Mouse (Mus musculus) left cerebral cortex, postnatal 14 days (tissue): ENCODE measurements around the gene Msh2. TPM values are rescaled to one million over a fixed set of nuclear protein-coding genes. Genes with fewer than 3 reads are reported as not detected.

Experiments used
- DNase-seq, 2 experiments: peaks; one replicate each; pipeline ENCODE4 v3.0.0; 2021 to 2022; ENCODE audit warnings: low spot score in 2 of 2, mixed read lengths in 1 of 2
- intact Hi-C: fragments of 180-260 bp; cut with DNase I; formaldehyde crosslinking; loops from one replicate; pipeline ENCODE4 v1.15.1; 2025
- total RNA-seq, 2 experiments: library from RNA; stranded (reverse); gene quantifications; 2 replicates each; pipeline ENCODE4 v1.2.3; 2021

The Msh2 gene
- total RNA-seq, 2 experiments from 2014 or later: 29.8 to 31.2 TPM

DNA sequence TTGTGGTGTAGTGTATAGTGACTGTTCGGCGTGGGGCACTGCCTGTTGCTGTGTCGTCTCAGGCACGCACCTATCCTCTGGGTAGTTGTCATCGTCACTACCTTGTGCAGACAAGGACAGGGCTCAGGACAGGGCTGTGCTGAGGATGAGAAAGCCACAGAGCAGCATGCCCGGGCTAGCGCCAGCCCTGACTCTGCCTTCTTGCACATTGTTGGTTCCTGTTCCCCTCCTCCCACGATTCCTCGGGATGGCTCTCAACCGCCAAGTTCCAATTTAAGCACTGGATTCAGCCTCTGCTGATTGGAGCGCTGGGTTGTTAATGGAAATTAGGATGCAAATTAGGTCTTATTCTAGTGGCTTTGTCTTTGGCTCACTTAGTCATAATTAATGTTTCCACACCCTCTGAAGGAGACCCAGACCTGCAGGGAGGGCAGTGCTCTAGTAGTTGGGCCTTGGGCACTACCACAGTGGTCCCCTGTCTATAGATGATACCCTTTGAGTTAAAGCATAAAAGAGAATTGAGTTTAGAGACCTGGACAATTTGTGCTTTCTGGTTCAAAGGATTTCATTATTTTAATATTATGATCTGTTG lies 23.8 kb downstream of the Msh2 start:
- intact Hi-C loops: no loop called here
- no peak for DNase-seq

DNA sequence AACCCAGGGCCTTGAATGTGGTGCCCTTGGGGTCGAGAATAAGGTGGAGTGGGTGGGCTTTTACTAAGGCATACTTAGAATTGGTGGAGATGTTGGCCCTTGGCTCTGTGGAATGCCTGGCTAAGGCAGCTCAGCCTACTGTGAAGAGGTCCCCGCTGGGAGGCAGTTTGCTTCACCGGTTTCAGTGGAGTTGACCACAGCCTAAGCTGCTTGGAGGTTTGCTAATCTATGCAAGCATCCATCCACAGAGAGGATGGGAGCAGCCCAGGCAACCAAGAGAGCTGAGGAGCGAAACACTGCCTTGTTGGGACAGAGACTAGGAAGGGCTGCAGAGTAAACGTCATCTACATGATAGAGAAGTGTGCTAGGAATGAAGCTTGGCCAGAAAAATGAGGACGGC lies 24.7 kb downstream of the Msh2 start:
- DNase-seq: no peak
- intact Hi-C loops: no loop called here

DNA sequence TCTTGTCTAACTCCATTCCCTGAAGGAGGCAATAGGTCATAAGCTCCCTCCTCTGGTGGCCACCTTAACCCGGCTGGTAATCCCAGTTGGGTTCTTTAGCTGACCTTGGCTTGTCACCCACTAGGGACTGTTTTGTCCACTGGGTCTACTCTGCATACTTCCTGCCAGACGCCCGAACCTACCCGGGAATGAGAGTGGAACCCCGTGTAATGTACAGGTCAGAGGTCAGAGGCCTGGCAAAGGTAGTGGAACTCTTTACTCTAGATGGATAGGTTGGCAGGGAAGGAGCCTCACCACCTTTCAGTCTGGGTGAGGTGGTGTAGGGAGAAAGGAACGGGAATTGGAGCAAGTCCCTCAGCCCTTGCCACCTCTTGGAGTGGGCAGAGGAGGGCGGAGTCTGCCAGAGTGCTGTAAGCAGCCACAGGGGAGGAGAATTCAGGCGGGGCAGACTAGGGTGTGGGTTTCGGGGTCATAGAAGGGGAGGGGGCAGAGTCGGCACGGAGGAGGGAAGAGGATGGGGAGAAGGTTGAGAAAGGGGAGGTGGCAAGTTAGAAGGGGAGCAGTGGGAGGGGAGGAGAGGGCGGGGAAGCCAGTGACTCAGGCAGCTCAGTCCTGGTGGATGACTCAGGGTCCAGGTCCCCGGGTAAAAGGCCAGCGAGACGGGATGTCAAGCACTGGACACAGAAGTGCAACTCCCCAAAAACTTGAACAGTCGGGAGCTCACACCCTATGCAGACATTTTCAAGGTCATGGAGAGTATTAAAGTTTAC lies 27.1 kb downstream of the Msh2 start:
- DNase-seq: no peak
- intact Hi-C loops: no loop called here

DNA sequence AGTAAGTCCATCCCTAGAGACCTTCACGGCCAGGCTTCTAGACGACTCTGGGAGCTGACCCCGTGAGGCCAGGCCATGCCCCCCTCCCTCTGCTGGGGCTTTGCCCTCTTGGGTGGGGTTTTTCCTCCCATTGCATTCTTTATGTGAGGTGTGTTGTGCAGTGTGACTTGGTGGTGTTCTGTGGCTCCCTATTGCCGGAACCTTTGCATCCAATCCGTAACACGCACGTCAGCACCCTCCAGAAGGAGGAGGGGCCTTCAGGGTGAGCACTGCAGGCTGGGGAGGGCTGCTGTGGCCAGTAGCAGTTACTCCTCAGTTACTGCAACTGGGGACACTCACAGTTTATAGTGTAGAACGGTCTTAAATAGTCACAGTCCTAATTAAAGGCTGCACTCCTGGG lies 28.0 kb downstream of the Msh2 start:
- no peak for DNase-seq
- intact Hi-C loops: no loop called here

GRCm38 (mm10) chr17:87724727-87725126 lies 52.6 kb downstream of the Msh2 start:
- no peak for DNase-seq
- intact Hi-C loops: no loop called here

DNA sequence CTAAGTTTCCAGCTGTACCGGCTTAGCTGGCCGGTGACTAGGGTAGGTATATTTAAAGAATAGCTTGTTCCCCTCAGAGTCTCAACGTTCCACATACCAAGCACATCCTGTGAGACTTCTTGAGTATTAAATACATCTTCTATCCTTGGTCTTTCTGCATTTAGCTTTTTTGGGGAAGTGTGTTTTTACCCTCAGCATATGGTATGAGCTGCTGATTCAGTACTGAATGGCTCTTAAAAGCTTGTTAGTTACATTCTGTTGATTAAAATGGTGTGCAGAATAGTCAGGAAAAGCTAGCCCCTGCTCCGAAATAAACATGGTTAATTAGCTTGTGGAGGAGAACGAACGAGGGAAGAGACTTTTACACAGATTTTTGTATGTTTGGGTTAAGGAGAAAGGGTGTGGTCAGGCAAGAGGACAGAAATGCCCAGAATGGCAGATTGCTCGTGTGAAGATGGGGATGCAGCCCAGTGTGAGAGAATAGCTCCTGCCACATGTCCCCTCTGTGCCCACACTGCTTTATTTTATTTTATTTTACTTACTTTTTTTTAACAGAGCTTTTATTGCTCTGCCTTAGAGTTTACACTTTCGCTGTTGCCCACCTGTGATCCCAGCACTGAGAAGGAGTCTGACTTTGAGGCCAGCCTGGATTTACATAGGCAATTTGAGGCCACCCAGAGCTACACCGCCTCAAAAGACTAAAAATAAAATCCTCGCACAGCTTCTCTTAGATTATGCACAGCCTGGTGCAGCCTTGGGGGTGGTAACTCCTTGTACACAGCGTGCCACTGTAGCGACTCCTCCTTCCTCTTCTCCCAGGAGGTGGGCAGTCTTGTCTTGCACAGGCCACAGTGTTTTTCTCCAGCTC lies 54.6 kb downstream of the Msh2 start:
- intact Hi-C loops: loop anchor here (2.0 kb wide), 1 partner anchor 18 kb away; no protein-coding TSS in a partner anchor
- peak; percentile 43 to 63 for DNase-seq

DNA sequence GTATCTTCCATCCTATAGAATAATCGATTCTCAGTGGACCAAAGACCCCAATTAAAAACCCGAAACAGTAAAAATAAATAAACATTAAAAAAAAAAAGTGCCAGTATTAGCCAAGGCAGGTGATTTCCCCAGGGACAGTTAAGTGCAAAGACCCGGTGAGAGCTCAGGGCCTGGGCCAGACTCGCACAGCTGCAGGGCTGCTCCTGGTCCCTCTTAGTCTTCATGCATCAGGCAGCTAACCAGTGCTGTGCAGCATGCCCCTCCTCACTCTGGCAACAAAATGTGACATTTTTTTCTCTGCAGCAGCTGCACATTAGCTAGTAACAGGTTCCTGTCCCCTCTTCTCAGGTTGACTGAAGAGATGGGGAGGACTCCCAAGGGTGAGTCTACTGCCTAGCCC lies 59.8 kb downstream of the Msh2 start:
- intact Hi-C loops: no loop called here
- DNase-seq: no peak

DNA sequence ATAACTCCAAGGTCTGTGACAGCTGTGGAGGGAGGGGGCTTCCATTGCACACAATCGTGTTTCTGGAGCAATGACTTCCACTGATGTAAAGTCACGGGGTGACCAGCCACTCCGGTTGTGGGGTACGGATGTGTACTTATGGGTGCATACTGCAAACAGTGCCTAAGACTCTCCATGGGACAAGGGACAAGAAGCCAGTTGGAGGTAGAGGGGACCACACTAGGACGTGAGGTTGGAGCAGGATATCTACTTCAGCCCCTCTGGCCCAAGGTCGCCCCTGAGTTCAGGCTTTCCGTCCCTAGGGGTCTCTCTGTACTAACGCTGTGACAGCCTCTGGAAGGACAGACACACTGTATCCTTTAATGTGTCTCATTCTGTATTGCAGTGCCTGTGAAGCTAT lies 62.3 kb downstream of the Msh2 start:
- intact Hi-C loops: no loop called here
- DNase-seq: no peak

GRCm38 (mm10) chr17:87737144-87737543 lies 65.0 kb downstream of the Msh2 start:
- intact Hi-C loops: no loop called here
- no peak for DNase-seq

GRCm38 (mm10) chr17:87739835-87740234 lies 67.7 kb downstream of the Msh2 start:
- intact Hi-C loops: no loop called here
- no peak for DNase-seq

- peak; percentile 77 to 89 for DNase-seq
- intact Hi-C loops: loop anchor here (2.0 to 5.0 kb wide), 2 partner anchors 18 to 52 kb away; partner anchors contain the start of gene Kcnk12
These were observed 73.1 kb downstream of the Msh2 start for GRCm38 (mm10) chr17:87744985-87745925.

DNA sequence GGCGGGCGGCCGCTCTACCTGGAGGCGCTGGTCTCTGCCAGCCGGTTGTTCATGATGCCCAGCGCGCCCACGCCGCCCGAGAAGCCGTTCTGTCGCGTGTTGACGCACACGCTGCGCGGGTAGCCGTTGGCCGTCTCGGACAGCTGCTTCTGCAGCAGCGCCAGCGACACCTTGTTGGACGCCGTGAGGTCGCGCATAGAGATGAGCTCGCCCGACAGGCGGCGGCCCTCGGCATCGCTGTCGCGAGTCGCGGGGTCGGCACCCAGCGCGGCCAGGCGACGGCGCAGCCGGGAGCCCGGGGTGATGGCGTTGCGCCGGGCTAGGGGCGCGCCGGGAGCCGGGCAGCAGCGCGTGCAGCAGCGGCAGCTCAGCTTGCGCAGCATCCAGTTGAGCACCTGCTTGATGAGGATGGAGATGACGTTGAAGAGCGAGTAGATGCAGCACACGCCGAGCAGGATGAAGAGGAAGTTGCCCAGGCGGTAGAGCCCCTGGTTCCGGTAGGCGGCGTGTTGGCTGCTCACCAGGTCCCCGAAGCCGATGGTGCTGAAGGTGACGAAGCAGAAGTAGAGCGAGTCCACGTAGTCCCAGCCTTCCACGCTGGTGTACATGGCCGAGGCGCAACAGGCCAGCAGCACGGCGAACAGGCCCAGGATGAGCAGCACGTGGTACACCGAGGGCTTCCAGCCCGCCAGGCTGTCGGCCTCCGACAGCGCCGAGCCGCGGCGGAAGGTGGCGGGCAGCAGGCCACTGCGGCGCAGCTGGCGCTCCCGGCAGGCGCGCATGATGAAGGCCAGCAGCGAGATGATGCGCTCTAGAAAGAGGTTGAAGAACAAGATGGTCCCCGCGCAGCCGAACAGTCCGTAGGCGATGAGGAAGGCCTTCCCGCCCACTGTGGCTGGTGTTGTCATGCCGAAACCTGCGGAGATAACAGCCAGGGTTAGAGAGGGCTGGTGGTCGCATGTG lies 74.1 kb downstream of the Msh2 start:
- DNase-seq: peak; percentile 61 to 70
- intact Hi-C loops: loop anchor here (2.0 to 5.0 kb wide), 2 partner anchors 19 to 51 kb away; partner anchors contain the start of gene Kcnk12

- intact Hi-C loops: no loop called here
- no peak for DNase-seq
These were observed 88.2 kb downstream of the Msh2 start for GRCm38 (mm10) chr17:87760315-87760714.

DNA sequence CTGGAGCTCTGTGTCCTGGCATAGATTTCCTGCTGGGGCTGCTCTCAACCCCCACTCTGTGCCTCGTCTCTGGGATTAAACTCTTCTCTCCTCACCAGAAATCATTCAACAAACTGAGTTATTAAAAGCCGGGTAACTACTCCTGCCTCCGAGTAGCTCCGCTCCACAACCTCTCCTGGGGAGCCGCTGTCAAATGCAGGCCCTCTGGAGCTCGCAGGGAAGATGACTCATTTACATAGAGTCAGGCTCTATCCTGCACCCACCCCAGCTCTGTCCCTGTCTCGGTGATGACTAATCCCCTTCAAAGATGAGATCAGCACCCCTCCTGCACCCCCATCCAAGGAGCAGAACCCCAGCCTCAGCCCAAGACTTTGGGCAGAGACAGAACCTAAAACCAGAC lies 91.0 kb downstream of the Msh2 start:
- no peak for DNase-seq
- intact Hi-C loops: no loop called here

DNA sequence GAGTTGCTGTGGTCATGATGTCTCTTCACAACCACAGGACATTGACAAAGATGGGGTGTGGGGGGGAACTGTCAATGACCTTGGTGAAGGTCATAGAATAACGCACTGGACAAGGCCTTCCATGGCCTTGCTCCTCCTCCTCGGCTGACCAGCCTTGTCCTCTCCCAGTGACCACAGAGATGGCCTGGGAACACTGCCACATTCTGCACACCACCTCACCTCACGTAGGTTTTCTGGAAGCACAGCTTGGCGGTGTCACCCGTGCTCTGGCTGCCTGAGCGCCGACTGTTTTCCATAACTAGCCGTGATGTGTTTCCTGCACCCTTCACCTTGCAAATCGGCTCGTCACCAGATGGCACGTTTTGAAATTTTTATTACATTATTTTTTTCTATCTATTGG lies 92.9 kb downstream of the Msh2 start:
- intact Hi-C loops: no loop called here
- no peak for DNase-seq

- no peak for DNase-seq
- intact Hi-C loops: no loop called here
These were observed 94.8 kb downstream of the Msh2 start for GRCm38 (mm10) chr17:87766888-87767287.

DNA sequence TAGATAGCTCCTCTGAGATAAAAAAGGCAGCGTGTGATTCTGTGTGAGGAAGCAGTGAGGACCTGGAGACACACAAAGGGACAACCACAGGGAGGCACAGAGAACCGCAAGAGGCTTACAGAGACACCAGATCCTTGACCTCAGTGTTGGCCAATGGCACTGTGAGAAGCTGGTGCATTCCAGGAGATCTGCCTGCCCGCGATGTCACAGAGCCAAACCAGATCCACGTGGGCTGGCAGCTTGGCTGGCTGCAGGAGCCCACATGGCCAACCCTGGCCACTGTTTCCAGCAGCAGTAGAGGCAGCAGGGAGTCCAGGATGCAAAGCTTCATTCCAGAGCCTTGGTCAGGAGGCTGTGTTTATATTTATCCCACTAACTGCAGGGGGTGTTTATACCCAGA lies 98.6 kb downstream of the Msh2 start:
- no peak for DNase-seq

GRCm38 (mm10) chr17:87773175-87773574 lies 101.0 kb downstream of the Msh2 start:
- DNase-seq: no peak
- intact Hi-C loops: no loop called here

More for the DNA sequence above, 98.6 kb downstream of the Msh2 start:
- intact Hi-C loops: no loop called here
